ENCODE assay signal across 9 mouse cellular contexts in genomic region chr7:139441761-139442211, GRCm38 (mm10). TPM values are rescaled to one million over a fixed set of nuclear protein-coding genes. Genes with fewer than 3 reads are reported as not detected.
DNase-seq lines count a peak whose midpoint lies in the region; ATAC-seq and TF ChIP-seq lines count a peak whose summit lies in the region.
"Had no signal": no experiment of that assay in that cellular context is flagged by ENCODE, and none has a peak within 500 bp of the region (broad histone marks: within the 10 kb centered on the region; RNA-seq: fewer than 3 reads in every experiment).

No protein-coding gene starts in this region.

- no peak for TF ChIP-seq EP300 in liver, embryonic 14.5 days (IDR thresholded peaks at IDR 0.05; ENCODE audit: low read depth)

- no peaks in the 10 kb centered on the region for H3K27me3 ChIP-seq in liver, embryonic 14.5 days (ENCODE audit: control insufficient read depth, insufficient read depth, low read length)
- no peaks in the 10 kb centered on the region for H3K27me3 ChIP-seq in liver, embryonic 12.5 days (replicated peaks)
- H3K27me3 ChIP-seq: Patski had no signal

- no peak overlapping the region for H3K27ac ChIP-seq in liver, embryonic 14.5 days
- H3K27ac ChIP-seq in liver, embryonic 12.5 days, result no peak overlapping the region

- peaks cover 0 to 7% of the 10 kb centered on the region in 2 experiments; a peak in 1 of 4 replicates for H3K4me1 ChIP-seq in liver, embryonic 14.5 days (replicated peaks; ENCODE audit: control insufficient read depth in 2 of 2, insufficient read depth in 2 of 2, low read length in 1 of 2)
- H3K4me1 ChIP-seq in liver, embryonic 12.5 days, result peaks cover 19% of the 10 kb centered on the region

- H3K4me2 ChIP-seq in liver, embryonic 14.5 days (ENCODE audit: low read depth), result no peak overlapping the region
- H3K4me2 ChIP-seq in liver, embryonic 12.5 days, result no peak overlapping the region

- H3K4me3 ChIP-seq in liver, embryonic 14.5 days (ENCODE audit: insufficient read depth in 1 of 2, low read depth in 2 of 2, low read length in 2 of 2), result no peak overlapping the region
- H3K4me3 ChIP-seq in liver, embryonic 12.5 days, result no peak overlapping the region

- no peak overlapping the region for H3K9ac ChIP-seq in liver, embryonic 14.5 days (replicated peaks)
- H3K9ac ChIP-seq in liver, embryonic 12.5 days, result no peak overlapping the region

- WGBS in liver, embryonic 14.5 days (ENCODE audit: insufficient replicate concordance), result 44% methylated on average over 10 of the region's 10 CpGs
- WGBS in liver, embryonic 12.5 days (ENCODE audit: insufficient replicate concordance), result 50% methylated on average over 10 of the region's 10 CpGs

- intact Hi-C loops in heart, postnatal 14 days (cut with DNase I), result no loop called here
- intact Hi-C loops in left cerebral cortex, postnatal 25 days (cut with DNase I), result no loop called here

- no peaks in the 10 kb centered on the region for H3K36me3 ChIP-seq in liver, embryonic 14.5 days (replicated peaks; ENCODE audit: control insufficient read depth, insufficient read depth, low read depth)
- H3K36me3 ChIP-seq in liver, embryonic 12.5 days, result no peaks in the 10 kb centered on the region

- DNase-seq in liver, embryonic 14.5 days (ENCODE audit: low read depth in 3 of 3, low spot score in 3 of 3), result no peak
- DNase-seq in cerebellum, postnatal 10 days, result peak; percentile 62 to 65
- DNase-seq in heart, postnatal 14 days, result peak; percentile 45 to 47
- DNase-seq in lung, postnatal 14 days, result peak; percentile 53
- DNase-seq in natural killer cell, adult 2 months (ENCODE audit: low spot score in 2 of 2), result no peak
- no peak for DNase-seq in left cerebral cortex, postnatal 25 days (ENCODE audit: low spot score in 2 of 2)
- DNase-seq in T-cell, adult 2 months (ENCODE audit: low spot score), result no peak

- no peak for ATAC-seq in liver, embryonic 14.5 days (ENCODE audit: insufficient read depth)
- ATAC-seq in liver, embryonic 12.5 days, result no peak
- ATAC-seq: Patski had no signal

- H3K9me3 ChIP-seq in liver, embryonic 14.5 days (ENCODE audit: control insufficient read depth, low read length), result no peaks in the 10 kb centered on the region
- no peaks in the 10 kb centered on the region for H3K9me3 ChIP-seq in liver, embryonic 12.5 days (replicated peaks)

- peak; percentile 18; the same call in 1 of the 2 replicates for TF ChIP-seq CTCF in liver, embryonic 14.5 days (IDR thresholded peaks at IDR 0.05; ENCODE audit: low read depth)

RNA-seq across cellular contexts. Expression of gene Inpp5a, which starts 52.9 kb away (rescaled TPM):
- 1.8 and 2.4 TPM in 2 replicates for polyA plus RNA-seq in liver, embryonic 14.5 days (2012; rRNA removed)
- polyA plus RNA-seq in liver, embryonic 14.5 days (2014; fragmentation: Nextera tagmentation; extraction: Ambion mirVana), result 3.5 and 5.0 TPM in 2 replicates
- polyA plus RNA-seq in liver, embryonic 12.5 days (2016; fragmentation: Nextera tagmentation; extraction: Ambion mirVana), result 10.1 and 11.0 TPM in 2 replicates
- total RNA-seq in heart, postnatal 14 days (2021), result 100 to 1,000 TPM; 201 to 215 TPM
- 10 to 100 TPM; 58.5 to 59.2 TPM for total RNA-seq in left cerebral cortex, postnatal 25 days (2021)

Comparison
In these comparisons a context has a peak if more than half of its experiments do, and no peak if none do; other contexts are left out.
1. DNase-seq: peak in cerebellum, postnatal 10 days (2 of 2), heart, postnatal 14 days (2 of 2) and lung, postnatal 14 days (single experiment); none in liver, embryonic 14.5 days (0 of 3), natural killer cell, adult 2 months (0 of 2), left cerebral cortex, postnatal 25 days (0 of 2) and T-cell, adult 2 months (single experiment).